Mouse (Mus musculus): ENCODE measurements around the gene Btbd3. TPM values are rescaled to one million over a fixed set of nuclear protein-coding genes. Genes with fewer than 3 reads are reported as not detected.
A peak's percentile ranks its signal among the peaks of the same experiment; 100 is the strongest.

Gene Btbd3
- polyA plus RNA-seq, 1 experiment from 2014 or later, result 15.9 TPM

DNA sequence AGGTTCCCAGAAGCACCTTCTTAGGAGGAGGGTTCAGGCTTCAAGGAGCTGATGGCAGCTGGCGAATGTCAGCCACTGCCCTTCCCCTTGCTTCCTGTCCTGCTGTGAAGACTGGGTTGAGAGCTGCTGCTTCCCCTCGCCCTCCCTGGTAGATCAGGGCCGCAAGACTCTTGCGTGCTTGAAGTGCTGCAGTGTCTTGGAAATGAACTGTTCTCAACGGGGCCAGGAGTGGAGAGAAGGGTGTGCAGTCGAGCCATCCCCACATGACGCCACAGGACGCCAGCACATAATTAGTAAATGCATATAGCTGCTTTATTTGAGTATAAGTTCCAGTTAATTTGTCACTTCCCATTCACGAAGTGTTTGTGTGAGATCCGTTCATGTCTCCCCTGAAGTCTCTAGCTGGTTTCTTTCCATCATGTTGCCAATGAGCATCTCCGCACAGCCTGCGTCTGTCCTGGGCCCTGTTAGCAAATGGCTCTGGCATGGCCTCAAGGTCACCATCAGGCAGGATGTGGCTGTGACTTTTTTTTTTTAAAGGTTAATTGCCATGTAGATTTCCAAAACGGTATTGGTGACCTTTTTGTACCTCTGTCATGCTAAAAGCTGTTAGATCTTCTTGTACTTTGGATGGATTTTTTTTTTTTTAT, 9.1 kb downstream of the Btbd3 start:
- Histone ChIP-seq H3K9me3 (replicated peaks) (no peaks in the 10 kb centered on the region), H3K9ac (no peak overlapping the region), H3K27me3 (no peaks in the 10 kb centered on the region), H3K4me1 (peaks cover 30% of the 10 kb centered on the region), H3K27ac (no peak overlapping the region), H3K4me3 (no peak overlapping the region), H3K4me2 (no peak overlapping the region), H3K36me3 (ENCODE audit: poor library complexity, severe bottlenecking) (no peaks in the 10 kb centered on the region)
- 36% methylated on average over 13 of the region's 13 CpGs for WGBS
- ATAC-seq, result no peak

DNA sequence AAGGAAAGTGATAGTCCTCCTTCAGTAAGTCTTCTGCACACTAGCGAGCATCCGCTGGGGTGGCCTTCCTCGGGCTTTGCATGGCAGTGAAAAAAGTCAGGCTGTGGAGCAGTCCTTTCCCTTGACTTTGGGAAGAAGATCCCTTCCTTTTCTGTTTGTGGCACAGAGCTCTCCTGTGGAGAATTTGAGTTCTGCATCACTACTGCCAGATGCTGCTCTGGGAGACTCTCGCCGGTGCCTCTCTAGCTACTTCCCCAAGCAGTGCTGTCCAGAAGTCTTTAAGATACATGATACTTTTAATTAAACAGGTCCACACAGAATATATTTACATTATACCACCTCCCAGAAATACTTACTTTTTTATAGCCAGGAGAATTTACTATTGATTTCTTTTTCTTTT, 10.3 kb downstream of the Btbd3 start:
- H3K27me3 ChIP-seq, result no peaks in the 10 kb centered on the region
- no peak overlapping the region for H3K4me2 ChIP-seq
- no peak overlapping the region for H3K9ac ChIP-seq
- no peaks in the 10 kb centered on the region for H3K36me3 ChIP-seq (ENCODE audit: poor library complexity, severe bottlenecking)
- no peak overlapping the region for H3K4me3 ChIP-seq
- no peak overlapping the region for H3K27ac ChIP-seq
- peaks cover 30% of the 10 kb centered on the region for H3K4me1 ChIP-seq
- WGBS, result 58% methylated on average over 5 of the region's 5 CpGs
- no peak for ATAC-seq
- no peaks in the 10 kb centered on the region for H3K9me3 ChIP-seq (replicated peaks)

GRCm38 (mm10) chr2:138267852-138268513, 11.6 kb downstream of the Btbd3 start:
- Histone ChIP-seq H3K4me1 (peaks cover 30% of the 10 kb centered on the region), H3K9ac (no peak overlapping the region), H3K4me2 (no peak overlapping the region), H3K27ac (no peak overlapping the region), H3K9me3 (replicated peaks) (no peaks in the 10 kb centered on the region), H3K36me3 (ENCODE audit: poor library complexity, severe bottlenecking) (no peaks in the 10 kb centered on the region), H3K27me3 (no peaks in the 10 kb centered on the region), H3K4me3 (no peak overlapping the region)
- 67% methylated on average over 4 of the region's 4 CpGs for WGBS
- ATAC-seq, result no peak

DNA sequence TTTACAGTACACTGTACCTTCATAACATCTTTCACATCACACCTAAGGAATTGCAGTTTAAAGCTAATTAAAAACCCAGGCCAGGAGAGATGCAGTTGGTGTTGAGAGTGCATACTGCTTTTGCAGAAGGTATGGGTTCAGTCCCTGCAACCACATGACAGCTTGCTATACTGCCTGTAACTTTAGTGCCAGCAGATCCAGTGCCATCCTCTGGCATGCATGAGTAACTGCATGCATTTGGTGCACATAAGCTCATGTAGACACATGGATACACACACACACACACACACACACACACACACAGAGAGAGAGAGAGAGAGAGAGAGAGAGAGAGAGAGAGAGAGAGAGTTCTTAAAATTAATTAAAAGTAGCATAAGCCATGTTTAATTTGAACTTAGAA, 13.0 kb downstream of the Btbd3 start:
- Histone ChIP-seq H3K27ac (no peak overlapping the region), H3K9me3 (replicated peaks) (no peaks in the 10 kb centered on the region), H3K4me1 (peaks cover 30% of the 10 kb centered on the region), H3K4me3 (no peak overlapping the region), H3K4me2 (no peak overlapping the region), H3K9ac (no peak overlapping the region), H3K27me3 (no peaks in the 10 kb centered on the region), H3K36me3 (ENCODE audit: poor library complexity, severe bottlenecking) (no peaks in the 10 kb centered on the region)
- no peak for ATAC-seq

DNA sequence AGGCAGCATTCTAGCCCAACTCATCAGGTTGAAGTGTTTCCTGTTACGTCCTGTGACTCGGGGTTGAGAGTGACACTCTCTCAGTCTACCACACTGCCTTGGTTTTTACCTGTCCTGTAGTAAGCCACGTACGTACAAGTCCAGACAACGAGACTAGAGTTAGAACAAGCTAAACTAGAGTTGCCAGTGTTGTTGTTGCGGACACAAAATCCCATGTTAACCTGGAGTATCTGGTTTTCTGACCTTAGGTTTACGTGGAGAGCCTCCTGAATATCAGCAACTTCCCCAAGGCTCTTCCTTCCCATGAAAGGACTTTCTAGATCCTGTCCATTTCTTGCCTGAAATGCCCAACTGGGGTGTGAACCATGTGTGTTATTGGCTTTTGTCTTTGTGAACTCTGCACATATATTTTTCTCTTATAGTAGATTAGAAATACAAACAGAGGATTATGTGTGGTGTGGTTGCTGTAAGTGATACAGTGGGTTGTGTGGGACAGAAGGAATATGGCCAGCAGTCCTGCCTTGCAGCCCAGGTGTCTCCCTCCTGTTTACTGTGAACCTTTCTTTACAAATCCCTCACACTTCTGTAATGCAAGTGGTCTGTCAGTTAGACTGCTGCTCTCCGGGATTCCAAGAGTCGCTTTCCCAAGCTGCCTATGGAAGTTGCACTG, 17.2 kb downstream of the Btbd3 start:
- WGBS, result 90% methylated on average over 9 of the region's 9 CpGs
- Histone ChIP-seq H3K27ac (no peak overlapping the region), H3K4me3 (no peak overlapping the region), H3K9me3 (replicated peaks) (no peaks in the 10 kb centered on the region), H3K4me2 (no peak overlapping the region), H3K36me3 (ENCODE audit: poor library complexity, severe bottlenecking) (no peaks in the 10 kb centered on the region), H3K9ac (no peak overlapping the region), H3K27me3 (no peaks in the 10 kb centered on the region), H3K4me1 (peaks cover 21% of the 10 kb centered on the region)
- no peak for ATAC-seq

GRCm38 (mm10) chr2:138274086-138274485, 17.7 kb downstream of the Btbd3 start:
- H3K4me1 ChIP-seq, result peaks cover 27% of the 10 kb centered on the region
- H3K9ac ChIP-seq, result no peak overlapping the region
- no peak overlapping the region for H3K27ac ChIP-seq
- no peaks in the 10 kb centered on the region for H3K9me3 ChIP-seq (replicated peaks)
- no peak overlapping the region for H3K4me2 ChIP-seq
- no peaks in the 10 kb centered on the region for H3K36me3 ChIP-seq (ENCODE audit: poor library complexity, severe bottlenecking)
- WGBS, result 77% methylated on average over 5 of the region's 5 CpGs
- no peak overlapping the region for H3K4me3 ChIP-seq
- H3K27me3 ChIP-seq, result no peaks in the 10 kb centered on the region
- no peak for ATAC-seq

- H3K9me3 ChIP-seq (replicated peaks), result no peaks in the 10 kb centered on the region
- 0 out of 2 replicates have a peak overlapping the region, but pooled peaks have one; percentile 49 for H3K27ac ChIP-seq
- peak overlapping the region; percentile 41 for H3K4me3 ChIP-seq
- no peaks in the 10 kb centered on the region for H3K27me3 ChIP-seq
- H3K9ac ChIP-seq, result peak overlapping the region; percentile 55
- 9% methylated on average over 17 of the region's 17 CpGs for WGBS
- H3K4me2 ChIP-seq, result peak overlapping the region; percentile 64
- ATAC-seq, result peak; percentile 96
- peaks cover 3% of the 10 kb centered on the region; the same call in 1 of the 2 replicates for H3K36me3 ChIP-seq (ENCODE audit: poor library complexity, severe bottlenecking)
- peaks cover 39% of the 10 kb centered on the region for H3K4me1 ChIP-seq
Measured at GRCm38 (mm10) chr2:138277842-138278691, 21.7 kb downstream of the Btbd3 start.

- Histone ChIP-seq H3K4me2 (peak overlapping the region; percentile 64), H3K9ac (peak overlapping the region; percentile 55), H3K4me1 (peaks cover 39% of the 10 kb centered on the region), H3K27ac (no peak overlapping the region), H3K36me3 (ENCODE audit: poor library complexity, severe bottlenecking) (peaks cover 12% of the 10 kb centered on the region), H3K9me3 (replicated peaks) (no peaks in the 10 kb centered on the region), H3K4me3 (peak overlapping the region; percentile 41), H3K27me3 (no peaks in the 10 kb centered on the region)
- ATAC-seq, result no peak
- WGBS, result 67% methylated on average over 15 of the region's 15 CpGs
Measured at GRCm38 (mm10) chr2:138278853-138279640, 22.7 kb downstream of the Btbd3 start.

- H3K4me3 ChIP-seq, result peak overlapping the region; percentile 41
- no peak for ATAC-seq
- peaks cover 39% of the 10 kb centered on the region for H3K4me1 ChIP-seq
- 54% methylated on average over 11 of the region's 11 CpGs for WGBS
- H3K9me3 ChIP-seq (replicated peaks), result no peaks in the 10 kb centered on the region
- H3K9ac ChIP-seq, result no peak overlapping the region; the same call in 1 of the 2 replicates
- H3K36me3 ChIP-seq (ENCODE audit: poor library complexity, severe bottlenecking), result peaks cover 15% of the 10 kb centered on the region
- H3K4me2 ChIP-seq, result peak overlapping the region; percentile 64
- no peaks in the 10 kb centered on the region for H3K27me3 ChIP-seq
- H3K27ac ChIP-seq, result no peak overlapping the region
Measured at GRCm38 (mm10) chr2:138279641-138280040, 23.3 kb downstream of the Btbd3 start.

GRCm38 (mm10) chr2:138280225-138280711, 23.9 kb downstream of the Btbd3 start:
- H3K4me2 ChIP-seq, result peak overlapping the region; percentile 64
- no peak overlapping the region for H3K27ac ChIP-seq

DNA sequence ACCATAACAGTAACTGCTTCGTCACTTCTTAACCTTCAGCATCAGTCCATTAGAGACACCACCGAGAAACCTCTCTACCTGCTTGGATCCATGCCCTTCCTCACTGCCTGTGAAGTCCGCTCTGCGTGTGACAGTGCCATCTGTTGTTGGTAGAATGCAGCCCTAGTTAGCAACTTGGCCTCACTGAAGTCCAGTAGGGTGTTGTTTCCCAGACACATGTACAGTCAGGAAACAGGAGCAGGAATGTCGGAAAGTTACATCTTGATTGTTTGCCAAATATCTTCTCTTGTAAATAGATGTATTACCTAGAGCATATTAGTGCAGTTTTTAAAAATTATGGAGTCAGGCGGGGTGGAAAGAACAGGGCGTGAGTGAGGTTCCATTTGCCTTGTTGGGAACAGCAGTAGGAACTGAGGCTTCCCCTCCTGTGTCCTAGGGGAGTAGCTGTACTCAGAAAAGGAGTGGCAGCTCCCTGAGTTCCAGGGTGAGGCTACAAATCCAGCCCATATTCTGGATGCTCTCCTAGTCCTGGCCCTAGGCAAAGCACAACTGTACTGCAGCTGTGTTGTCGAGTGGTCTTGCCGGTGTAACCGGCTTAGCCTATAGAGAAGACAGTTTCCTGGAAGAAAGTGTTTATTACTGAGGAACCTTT, 25.3 kb downstream of the Btbd3 start:
- no peaks in the 10 kb centered on the region for H3K27me3 ChIP-seq
- H3K9me3 ChIP-seq (replicated peaks), result no peaks in the 10 kb centered on the region
- H3K36me3 ChIP-seq (ENCODE audit: poor library complexity, severe bottlenecking), result peaks cover 26% of the 10 kb centered on the region
- no peak overlapping the region for H3K27ac ChIP-seq
- no peak overlapping the region for H3K4me3 ChIP-seq
- H3K4me2 ChIP-seq, result no peak overlapping the region
- no peak for ATAC-seq
- H3K9ac ChIP-seq, result no peak overlapping the region
- peaks cover 36% of the 10 kb centered on the region for H3K4me1 ChIP-seq
- 93% methylated on average over 10 of the region's 10 CpGs for WGBS

More at GRCm38 (mm10) chr2:138280225-138280711, 23.9 kb downstream of the Btbd3 start:
- Histone ChIP-seq H3K4me1 (peaks cover 39% of the 10 kb centered on the region), H3K4me3 (peak overlapping the region; percentile 41), H3K9ac (no peak overlapping the region), H3K36me3 (ENCODE audit: poor library complexity, severe bottlenecking) (peaks cover 19% of the 10 kb centered on the region), H3K9me3 (replicated peaks) (no peaks in the 10 kb centered on the region), H3K27me3 (no peaks in the 10 kb centered on the region)
- no peak for ATAC-seq
- WGBS, result 57% methylated on average over 17 of the region's 17 CpGs
